Mouse (Mus musculus): ENCODE results near the gene Tmem39a.

DNA sequence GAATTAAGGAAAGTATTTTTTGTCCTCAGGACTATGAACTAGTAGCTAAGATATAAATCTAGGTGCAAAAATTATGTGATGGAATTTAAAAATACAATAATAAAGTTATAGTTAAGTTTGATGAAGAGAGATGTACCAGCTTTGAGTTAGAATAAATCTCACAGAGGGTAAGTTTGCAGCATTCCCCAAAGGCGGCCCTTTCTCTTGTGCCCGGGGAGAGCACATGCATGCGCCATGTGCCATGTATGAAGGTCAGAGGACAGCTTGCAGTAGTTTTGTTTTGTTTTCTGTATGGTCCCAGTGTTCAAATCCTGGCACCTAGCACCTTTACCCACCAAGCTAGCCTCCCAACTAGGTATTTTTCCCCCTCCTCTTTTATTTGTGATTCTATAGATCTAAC, 13.0 kb downstream of the Tmem39a start:
- no peak for TF ChIP-seq MAZ (IDR thresholded peaks at IDR 0.05; ENCODE audit: low read depth, low read length)
- no peak for TF ChIP-seq MXI1 (IDR thresholded peaks at IDR 0.05; ENCODE audit: low read depth, low read length)
- TF ChIP-seq POLR2A (IDR thresholded peaks at IDR 0.05; ENCODE audit: low read depth, low read length) = no peak
- TF ChIP-seq JUN (IDR thresholded peaks at IDR 0.05; ENCODE audit: insufficient read depth, low read depth, low read length) = no peak
- no peak for TF ChIP-seq CTCF (conservative IDR thresholded peaks at IDR 0.05 in 1 of 2, IDR thresholded peaks at IDR 0.05 in 1 of 2; ENCODE audit: low read depth in 2 of 2, low read length in 2 of 2)
- TF ChIP-seq BHLHE40 (IDR thresholded peaks at IDR 0.05; ENCODE audit: low read depth, low read length) = no peak
- no peak for TF ChIP-seq CHD1 (IDR thresholded peaks at IDR 0.05; ENCODE audit: low read depth, low read length)
- TF ChIP-seq MEF2A (IDR thresholded peaks at IDR 0.05; ENCODE audit: borderline replicate concordance, low read depth, low read length) = no peak
- no peak for TF ChIP-seq HCFC1 (IDR thresholded peaks at IDR 0.05; ENCODE audit: low read depth, low read length)
- no peak for TF ChIP-seq ELF1 (IDR thresholded peaks at IDR 0.05; ENCODE audit: low read depth, low read length)
- no peak for TF ChIP-seq NRF1 (IDR thresholded peaks at IDR 0.05; ENCODE audit: low read depth, low read length)
- TF ChIP-seq TCF12 (IDR thresholded peaks at IDR 0.05; ENCODE audit: low read depth, low read length) = no peak
